Mouse (Mus musculus): ENCODE results near the gene 6030408B16Rik.

The 6030408B16Rik gene

GRCm38 (mm10) chr15:101297988-101298387, 5.0 kb downstream of the 6030408B16Rik start:
- no peak for DNase-seq (ENCODE audit: low spot score)

- peak; percentile 69 for DNase-seq (ENCODE audit: low spot score)
Measured at GRCm38 (mm10) chr15:101298550-101298949, 5.5 kb downstream of the 6030408B16Rik start.

- DNase-seq (ENCODE audit: low spot score): no peak
Measured at GRCm38 (mm10) chr15:101299480-101299960, 6.5 kb downstream of the 6030408B16Rik start.

- no peak for DNase-seq (ENCODE audit: low spot score)
Measured at GRCm38 (mm10) chr15:101300128-101300527, 7.1 kb downstream of the 6030408B16Rik start.

- DNase-seq (ENCODE audit: low spot score): no peak
Measured at GRCm38 (mm10) chr15:101302201-101302600, 9.2 kb downstream of the 6030408B16Rik start.

- DNase-seq (ENCODE audit: low spot score): no peak
Measured at GRCm38 (mm10) chr15:101303830-101304229, 10.8 kb downstream of the 6030408B16Rik start.

GRCm38 (mm10) chr15:101306459-101306858, 13.4 kb downstream of the 6030408B16Rik start:
- DNase-seq (ENCODE audit: low spot score): no peak

GRCm38 (mm10) chr15:101308440-101309348, 15.7 kb downstream of the 6030408B16Rik start:
- no peak for DNase-seq (ENCODE audit: low spot score)

- no peak for DNase-seq (ENCODE audit: low spot score)
Measured at GRCm38 (mm10) chr15:101309493-101309892, 16.5 kb downstream of the 6030408B16Rik start.

- DNase-seq (ENCODE audit: low spot score): no peak
Measured at GRCm38 (mm10) chr15:101311087-101311770, 18.2 kb downstream of the 6030408B16Rik start.

GRCm38 (mm10) chr15:101312006-101312405, 19.0 kb downstream of the 6030408B16Rik start:
- DNase-seq (ENCODE audit: low spot score): no peak

GRCm38 (mm10) chr15:101315378-101315777, 22.4 kb downstream of the 6030408B16Rik start:
- DNase-seq (ENCODE audit: low spot score): no peak

- DNase-seq (ENCODE audit: low spot score): peak; percentile 92
Measured at GRCm38 (mm10) chr15:101315832-101316231, 22.8 kb downstream of the 6030408B16Rik start.

- no peak for DNase-seq (ENCODE audit: low spot score)
Measured at GRCm38 (mm10) chr15:101316279-101316912, 23.4 kb downstream of the 6030408B16Rik start.

- DNase-seq (ENCODE audit: low spot score): no peak
Measured at GRCm38 (mm10) chr15:101316913-101317813, 24.2 kb downstream of the 6030408B16Rik start.

GRCm38 (mm10) chr15:101317814-101318500, 24.9 kb downstream of the 6030408B16Rik start:
- no peak for DNase-seq (ENCODE audit: low spot score)

GRCm38 (mm10) chr15:101318889-101319765, 26.1 kb downstream of the 6030408B16Rik start:
- DNase-seq (ENCODE audit: low spot score): no peak

GRCm38 (mm10) chr15:101320010-101320617, 27.1 kb downstream of the 6030408B16Rik start:
- no peak for DNase-seq (ENCODE audit: low spot score)

- DNase-seq (ENCODE audit: low spot score): no peak
Measured at GRCm38 (mm10) chr15:101320618-101321041, 27.6 kb downstream of the 6030408B16Rik start.

Measured in retina, embryonic 14.5 days (tissue).